Mouse (Mus musculus) MEL (cell line): ENCODE measurements at regions not wholly inside any gene's neighbourhood (a gene's known extent, or its start where the extent isn't known, plus 50 kb on each side); places are given as distances from the start of the nearest gene placed in this dataset.

Experiments
- DNase-seq: peaks from one replicate; pipeline ENCODE4 v3.0.0; 2011; ENCODE audit warnings: low read depth, low spot score
- H3K27ac ChIP-seq: 2 replicates; pipeline ENCODE4 v1.5.1; 2012; ENCODE audit warnings: low read depth, mild to moderate bottlenecking, control low read depth, low read length, moderate library complexity; ENCODE audit not compliant: control insufficient read depth
- H3K27me3 ChIP-seq, 2 experiments: fragments of 150-350 bp in 1 of 2; sonication (generic) in 1 of 2; 2 replicates each; pipeline ENCODE4 v1.6.1; 2012; ENCODE audit warnings: low read length in 2 of 2, mild to moderate bottlenecking in 2 of 2, improper control_type of control experiment in 1 of 2, moderate library complexity in 1 of 2; ENCODE audit not compliant: insufficient read depth in 2 of 2, control insufficient read depth in 1 of 2
- H3K36me3 ChIP-seq, 2 experiments: 2 replicates each; pipeline ENCODE4 v1.6.1; 2012 to 2014; ENCODE audit warnings: low read length in 2 of 2, improper control_type of control experiment in 1 of 2, inconsistent platforms in 1 of 2, mild to moderate bottlenecking in 1 of 2; ENCODE audit not compliant: insufficient read depth in 2 of 2, control insufficient read depth in 1 of 2
- H3K4me1 ChIP-seq, 2 experiments: fragments of 150-350 bp in 1 of 2; sonication (generic) in 1 of 2; 2 replicates each; pipeline ENCODE4 v1.6.1; 2012; ENCODE audit warnings: low read length in 2 of 2, improper control_type of control experiment in 1 of 2, mild to moderate bottlenecking in 1 of 2; ENCODE audit not compliant: insufficient read depth in 2 of 2, control insufficient read depth in 1 of 2
- H3K4me3 ChIP-seq, 2 experiments: fragments of 150-350 bp in 1 of 2; sonication (generic) in 1 of 2; 2 replicates each; pipeline ENCODE4 v1.5.1; 2012; ENCODE audit warnings: low read depth in 2 of 2, low read length in 2 of 2, mild to moderate bottlenecking in 2 of 2, moderate library complexity in 2 of 2, control low read depth in 1 of 2, improper control_type of control experiment in 1 of 2; ENCODE audit not compliant: control insufficient read depth in 1 of 2, insufficient read depth in 1 of 2
- H3K79me2 ChIP-seq: 2 replicates; pipeline ENCODE4 v1.6.1; 2012; ENCODE audit warnings: mild to moderate bottlenecking, low read length, moderate library complexity; ENCODE audit not compliant: control insufficient read depth, poor library complexity, insufficient read depth
- H3K9ac ChIP-seq: 2 replicates; pipeline ENCODE4 v1.6.1; 2012; ENCODE audit warnings: low read depth, mild to moderate bottlenecking, control low read depth, low read length, moderate library complexity; ENCODE audit not compliant: control insufficient read depth, poor library complexity, severe bottlenecking
- H3K9me3 ChIP-seq: fragments of 150-350 bp; sonication (generic); replicated peaks from 2 replicates; pipeline ENCODE4 v1.6.1; 2012; ENCODE audit warnings: mild to moderate bottlenecking, low read length, improper control_type of control experiment, moderate library complexity; ENCODE audit not compliant: insufficient read depth
- BHLHE40 ChIP-seq: IDR thresholded peaks from 2 replicates; pipeline ENCODE4 v1.6.1; 2012; ENCODE audit warnings: low read depth, mild to moderate bottlenecking, inconsistent platforms, low read length, improper control_type of control experiment, borderline replicate concordance
- CHD1 ChIP-seq: IDR thresholded peaks from 2 replicates; pipeline ENCODE4 v1.6.1; 2012; ENCODE audit warnings: low read depth, mild to moderate bottlenecking, inconsistent platforms, low read length, improper control_type of control experiment
- EP300 ChIP-seq, 2 experiments: IDR thresholded peaks; 2 replicates each; pipeline ENCODE4 v1.6.1; 2011; ENCODE audit warnings: improper control_type of control experiment in 2 of 2, low read length in 2 of 2, low read depth in 1 of 2, mild to moderate bottlenecking in 1 of 2
- GABPA ChIP-seq: IDR thresholded peaks from 2 replicates; pipeline ENCODE4 v1.6.1; 2012; ENCODE audit warnings: low read depth, mild to moderate bottlenecking, inconsistent platforms, low read length, improper control_type of control experiment, moderate library complexity
- GATA1 ChIP-seq: IDR thresholded peaks from 2 replicates; pipeline ENCODE4 v1.6.1; 2011; ENCODE audit warnings: low read depth, low read length, improper control_type of control experiment
- HCFC1 ChIP-seq: IDR thresholded peaks from 2 replicates; pipeline ENCODE4 v1.6.1; 2012; ENCODE audit warnings: low read depth, mild to moderate bottlenecking, inconsistent platforms, low read length, improper control_type of control experiment, moderate library complexity
- KAT2A ChIP-seq: conservative IDR thresholded peaks from 2 replicates; pipeline ENCODE4 v1.6.1; 2012; ENCODE audit warnings: low read depth, low read length, improper control_type of control experiment, inconsistent platforms
- MAFK ChIP-seq: IDR thresholded peaks from 2 replicates; pipeline ENCODE4 v1.6.1; 2011; ENCODE audit warnings: low read depth, mild to moderate bottlenecking, low read length, improper control_type of control experiment, borderline replicate concordance
- MAX ChIP-seq: IDR thresholded peaks from 2 replicates; pipeline ENCODE4 v1.6.1; 2011; ENCODE audit warnings: low read length, improper control_type of control experiment
- MXI1 ChIP-seq: IDR thresholded peaks from 2 replicates; pipeline ENCODE4 v1.6.1; 2011; ENCODE audit warnings: mild to moderate bottlenecking, low read depth, low read length, improper control_type of control experiment
- MYB ChIP-seq: IDR thresholded peaks from 2 replicates; pipeline ENCODE4 v1.6.1; 2011; ENCODE audit warnings: mild to moderate bottlenecking, low read depth, low read length, improper control_type of control experiment
- MYC ChIP-seq: IDR thresholded peaks from 2 replicates; pipeline ENCODE4 v1.6.1; 2011; ENCODE audit warnings: low read depth, mild to moderate bottlenecking, low read length, improper control_type of control experiment, moderate library complexity
- NELFE ChIP-seq: IDR thresholded peaks from 2 replicates; pipeline ENCODE4 v1.6.1; 2011; ENCODE audit warnings: low read depth, low read length, improper control_type of control experiment
- POLR2A ChIP-seq, 2 experiments: IDR thresholded peaks; 2 replicates each; pipeline ENCODE4 v1.6.1; 2011 to 2012; ENCODE audit warnings: low read length in 2 of 2, mild to moderate bottlenecking in 2 of 2, control low read depth in 1 of 2, improper control_type of control experiment in 1 of 2, low read depth in 1 of 2, moderate library complexity in 1 of 2; ENCODE audit not compliant: control insufficient read depth in 1 of 2, insufficient read depth in 1 of 2, poor library complexity in 1 of 2
- POLR2AphosphoS2 ChIP-seq: IDR thresholded peaks from 2 replicates; pipeline ENCODE4 v1.6.1; 2011; ENCODE audit warnings: low read length, improper control_type of control experiment
- RAD21 ChIP-seq: IDR thresholded peaks from 2 replicates; pipeline ENCODE4 v1.6.1; 2011; ENCODE audit warnings: mild to moderate bottlenecking, low read depth, low read length, improper control_type of control experiment
- RCOR1 ChIP-seq: IDR thresholded peaks from 2 replicates; pipeline ENCODE4 v1.6.1; 2012; ENCODE audit warnings: low read depth, mild to moderate bottlenecking, inconsistent platforms, low read length, improper control_type of control experiment
- TCF12 ChIP-seq: IDR thresholded peaks from 2 replicates; pipeline ENCODE4 v1.6.1; 2014; ENCODE audit warnings: low read depth, mild to moderate bottlenecking, inconsistent platforms, low read length, improper control_type of control experiment, moderate library complexity
- UBTF ChIP-seq: IDR thresholded peaks from 2 replicates; pipeline ENCODE4 v1.6.1; 2012; ENCODE audit warnings: low read depth, mild to moderate bottlenecking, inconsistent platforms, low read length, improper control_type of control experiment, moderate library complexity, borderline replicate concordance; ENCODE audit not compliant: insufficient read depth
- USF2 ChIP-seq, 2 experiments: IDR thresholded peaks; 2 replicates each; pipeline ENCODE4 v1.6.1; 2011 to 2012; ENCODE audit warnings: improper control_type of control experiment in 2 of 2, low read length in 2 of 2, borderline replicate concordance in 1 of 2, inconsistent platforms in 1 of 2, low read depth in 1 of 2, mild to moderate bottlenecking in 1 of 2; ENCODE audit not compliant: insufficient read depth in 1 of 2
- ZC3H11A ChIP-seq: IDR thresholded peaks from 2 replicates; pipeline ENCODE4 v1.6.1; 2012; ENCODE audit warnings: low read depth, mild to moderate bottlenecking, inconsistent platforms, low read length, improper control_type of control experiment
- ZKSCAN1 ChIP-seq: IDR thresholded peaks from 2 replicates; pipeline ENCODE4 v1.6.1; 2012; ENCODE audit warnings: low read depth, mild to moderate bottlenecking, inconsistent platforms, low read length, improper control_type of control experiment, moderate library complexity

GRCm38 (mm10) chr11:117551926-117552325 lies 67.8 kb downstream of the Gm11733 start:
- Histone ChIP-seq H3K4me3 (no peak overlapping the region), H3K27ac (no peak overlapping the region), H3K4me1 (no peaks in the 10 kb centered on the region), H3K9ac (no peak overlapping the region), H3K36me3 (no peaks in the 10 kb centered on the region), H3K9me3 (no peaks in the 10 kb centered on the region), H3K79me2 (no peaks in the 10 kb centered on the region), H3K27me3 (peaks cover 0 to 4% of the 10 kb centered on the region in 2 experiments; a peak in 3 of 4 replicates)
- DNase-seq = no peak
- no peak for TF ChIP-seq KAT2A
- TF ChIP-seq ZKSCAN1 = no peak
- no peak for TF ChIP-seq MYC
- no peak for TF ChIP-seq NELFE
- no peak for TF ChIP-seq EP300 (IDR thresholded peaks at IDR 0.05; ENCODE audit: low read depth in 1 of 2, low read length in 2 of 2)
- no peak for TF ChIP-seq HCFC1
- TF ChIP-seq GABPA = no peak
- TF ChIP-seq BHLHE40 = no peak
- no peak for TF ChIP-seq TCF12
- TF ChIP-seq, all 39 proteins: peak for 0

- H3K4me3 ChIP-seq = no peak overlapping the region
- H3K9ac ChIP-seq = no peak overlapping the region
- no peaks in the 10 kb centered on the region for H3K4me1 ChIP-seq
Measured at GRCm38 (mm10) chr11:117552430-117552969, 68.3 kb downstream of the Gm11733 start.

More at GRCm38 (mm10) chr11:117552430-117552969, 68.3 kb downstream of the Gm11733 start:
- TF ChIP-seq USF2 (IDR thresholded peaks at IDR 0.05; ENCODE audit: borderline replicate concordance in 1 of 2, insufficient read depth in 1 of 2, low read depth in 1 of 2, low read length in 2 of 2) = no peak
- no peak for TF ChIP-seq GABPA
- no peak for TF ChIP-seq NELFE
- TF ChIP-seq RCOR1 = no peak
- TF ChIP-seq EP300 (IDR thresholded peaks at IDR 0.05; ENCODE audit: low read depth in 1 of 2, low read length in 2 of 2) = no peak
- no peak for TF ChIP-seq ZC3H11A
- no peak for TF ChIP-seq MXI1
- no peak for TF ChIP-seq HCFC1
- no peak for TF ChIP-seq MAX
- no peak for TF ChIP-seq POLR2A (IDR thresholded peaks at IDR 0.05; ENCODE audit: control insufficient read depth in 1 of 2, insufficient read depth in 1 of 2, low read depth in 1 of 2, low read length in 2 of 2, poor library complexity in 1 of 2)
- TF ChIP-seq MYB = no peak
- no peak for TF ChIP-seq POLR2AphosphoS2
- TF ChIP-seq MYC = no peak
- no peak for TF ChIP-seq MAFK
- TF ChIP-seq GATA1 = no peak
- TF ChIP-seq RAD21 = no peak
- no peak for TF ChIP-seq CHD1
- no peak for TF ChIP-seq UBTF
- no peak for TF ChIP-seq TCF12
- no peak for TF ChIP-seq KAT2A
- Histone ChIP-seq H3K9me3 (no peaks in the 10 kb centered on the region), H3K36me3 (no peaks in the 10 kb centered on the region), H3K27ac (no peak overlapping the region), H3K27me3 (peaks cover 0 to 4% of the 10 kb centered on the region in 2 experiments; a peak in 3 of 4 replicates), H3K79me2 (no peaks in the 10 kb centered on the region)
- DNase-seq = no peak
